Mouse (Mus musculus) Muller cell, postnatal 12 days (primary cell): ENCODE results near the gene AI464131.

Experiments
- DNase-seq: peaks from one replicate; pipeline ENCODE4 v3.0.0-alpha.2; 2015; ENCODE audit errors: inconsistent ontology term

AI464131 gene

GRCm38 (mm10) chr4:41505131-41505551 is 2.3 kb upstream of the AI464131 start:
- no peak for DNase-seq

DNA sequence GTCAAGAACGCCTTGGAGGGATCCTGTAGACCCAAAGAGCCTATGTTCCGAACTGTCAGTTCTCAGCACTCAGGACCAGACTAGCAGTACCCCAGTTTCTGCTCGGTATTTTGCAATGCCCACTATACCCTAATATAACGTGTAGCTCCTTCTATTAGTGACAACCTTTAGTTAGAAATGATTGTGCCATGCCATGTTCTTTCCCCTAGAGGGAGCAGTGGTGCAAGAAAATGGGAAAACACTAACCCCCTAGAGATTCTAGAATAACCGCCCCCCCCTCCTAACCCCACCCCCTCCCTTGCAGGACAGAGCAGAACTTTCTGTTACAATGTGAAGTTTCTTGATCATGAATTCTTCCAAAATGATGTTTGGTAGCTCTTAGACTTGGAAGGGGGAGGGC is 1.4 kb upstream of the AI464131 start:
- no peak for DNase-seq

DNA sequence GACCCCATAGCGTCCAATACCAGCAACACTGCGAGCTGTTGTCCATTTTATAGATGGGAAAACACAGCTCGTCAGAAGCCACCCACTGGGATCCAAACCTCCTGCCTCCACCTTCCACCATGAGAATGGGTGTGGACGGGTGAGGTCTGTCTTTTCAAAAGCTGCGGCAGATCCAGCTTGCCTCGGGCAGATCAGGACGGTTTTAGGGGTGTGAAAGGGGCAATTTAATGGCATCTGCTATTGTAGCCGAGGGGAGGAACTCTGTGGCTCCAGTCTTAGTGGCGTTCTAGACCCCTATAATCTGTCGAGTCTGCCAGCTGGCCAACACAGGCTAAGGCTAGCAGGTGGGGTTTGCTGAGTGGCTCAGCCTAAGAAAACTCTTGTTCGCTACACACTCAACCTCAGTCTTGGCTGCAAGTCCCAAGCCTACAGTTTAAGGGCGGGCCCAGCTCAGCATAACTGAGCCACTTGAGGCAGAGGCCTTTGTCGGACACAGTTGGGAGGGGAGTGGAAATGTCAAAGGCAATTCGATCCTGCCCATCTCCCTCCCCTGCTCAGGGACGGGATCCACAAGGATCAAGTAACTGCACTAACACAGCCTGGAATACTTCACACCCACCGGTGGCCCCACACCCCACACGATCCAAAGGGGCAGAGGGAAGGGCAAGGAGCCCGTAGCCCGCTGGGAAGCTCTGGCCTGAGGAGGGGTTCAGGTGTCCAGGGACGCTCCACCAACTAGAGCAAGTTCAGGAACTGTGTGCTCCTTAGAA is 520 bp downstream of the AI464131 start:
- no peak for DNase-seq

DNA sequence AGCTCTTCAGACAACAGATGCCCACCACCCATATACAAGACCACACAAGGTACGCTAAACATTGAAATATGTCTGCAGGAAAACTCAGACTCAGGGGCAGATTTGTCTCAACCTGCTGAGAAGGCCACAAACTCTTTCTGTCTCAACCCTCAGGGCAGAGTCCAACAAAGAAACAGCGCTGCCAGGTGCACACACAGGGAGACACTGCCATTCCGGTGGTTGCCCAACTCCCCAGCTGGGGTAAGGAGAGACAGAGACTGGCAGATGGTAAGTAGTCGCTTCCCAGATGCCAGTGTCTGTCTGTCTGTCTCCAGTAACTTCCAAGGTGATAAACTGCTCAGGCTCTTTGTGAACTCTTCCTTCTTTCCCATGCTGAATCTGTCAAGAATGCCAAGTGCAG is 2.1 kb downstream of the AI464131 start:
- DNase-seq: no peak

- DNase-seq: no peak
Observed at GRCm38 (mm10) chr4:41499619-41500018, 3.3 kb downstream of the AI464131 start.

DNA sequence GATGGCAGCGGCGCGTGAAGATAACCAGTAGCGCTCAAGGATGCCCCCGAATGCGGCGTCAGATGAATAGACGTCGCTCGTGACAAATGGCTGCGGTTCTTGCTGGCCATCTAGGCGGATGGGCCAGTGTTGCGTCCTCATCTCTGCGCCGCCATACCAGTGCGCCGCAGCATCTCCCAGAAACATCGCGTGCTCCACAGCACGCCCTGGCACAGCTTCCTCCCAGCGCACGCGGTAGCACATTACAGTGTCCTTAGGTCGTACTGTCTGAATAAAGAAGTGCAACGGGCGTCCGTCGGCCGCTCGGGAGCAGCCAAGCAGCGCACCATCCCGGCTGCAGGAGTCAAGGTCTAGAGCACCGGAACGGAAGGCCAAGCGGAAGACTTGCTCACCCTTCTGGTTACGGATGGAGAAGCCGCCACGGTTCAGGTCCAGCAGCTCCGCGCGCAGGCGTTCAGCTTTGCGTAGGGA is 3.9 kb downstream of the AI464131 start:
- DNase-seq: no peak

GRCm38 (mm10) chr4:41497995-41498845 is 4.7 kb downstream of the AI464131 start:
- no peak for DNase-seq

DNA sequence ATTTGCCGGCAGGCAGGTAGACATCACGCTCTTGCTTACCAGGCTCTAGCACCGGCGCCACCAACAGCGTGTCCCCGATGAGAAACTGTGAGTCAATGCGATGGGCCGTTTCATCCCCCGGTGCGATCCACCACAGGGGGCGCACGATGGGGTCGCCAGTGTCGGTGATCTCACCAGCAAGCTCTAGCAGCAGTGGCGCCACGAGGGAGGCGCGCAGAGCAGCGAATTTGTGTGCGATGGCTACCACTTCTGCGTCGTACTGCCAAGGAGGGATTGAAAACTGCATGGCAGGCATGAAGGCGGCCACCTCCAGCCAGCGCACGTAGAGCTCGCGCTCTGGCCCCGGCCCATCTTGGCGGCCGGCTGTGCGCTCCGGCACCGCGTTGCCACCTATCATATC is 5.3 kb downstream of the AI464131 start:
- peak; percentile 17 for DNase-seq

DNA sequence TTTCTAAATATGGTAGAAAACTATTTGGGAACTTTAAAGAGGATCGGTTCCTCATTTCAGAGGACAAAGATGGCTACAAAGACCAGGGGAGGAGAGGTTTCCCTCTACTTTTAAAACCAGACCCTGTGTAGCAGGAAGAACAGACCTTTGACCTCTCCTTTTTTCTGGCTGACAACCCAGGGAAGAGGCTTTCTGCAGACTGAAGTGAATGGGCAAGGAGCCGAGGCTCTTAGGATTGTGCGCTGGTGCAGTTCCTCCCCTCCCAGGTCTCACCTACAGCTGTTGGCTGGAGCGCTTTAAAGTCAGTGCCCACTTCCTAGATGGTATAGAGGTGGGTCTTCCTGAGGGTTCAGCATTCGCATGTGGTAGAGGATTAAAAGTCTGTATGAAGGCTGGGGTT is 5.8 kb downstream of the AI464131 start:
- no peak for DNase-seq

GRCm38 (mm10) chr4:41495850-41496249 is 7.0 kb downstream of the AI464131 start:
- peak; percentile 23 for DNase-seq

DNA sequence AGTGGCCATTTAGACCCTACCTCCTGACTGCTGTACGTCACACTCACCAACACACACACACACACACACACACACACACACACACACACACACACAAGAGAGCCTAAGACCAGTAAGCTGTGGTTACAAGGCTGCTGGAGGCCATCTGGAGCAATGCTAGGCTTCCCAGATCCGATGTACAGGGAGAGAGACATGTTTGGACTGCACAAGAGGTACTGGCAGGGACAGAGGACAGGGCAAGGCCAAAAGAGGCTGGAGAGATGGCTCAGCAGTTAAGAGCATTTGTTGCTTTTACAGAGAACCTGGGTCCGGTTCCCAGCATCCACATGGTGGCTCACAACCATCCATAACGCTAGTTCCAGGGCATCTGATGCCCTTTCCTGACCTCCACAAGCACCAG is 7.8 kb downstream of the AI464131 start:
- no peak for DNase-seq

GRCm38 (mm10) chr4:41494378-41494777 is 8.5 kb downstream of the AI464131 start:
- DNase-seq: no peak

GRCm38 (mm10) chr4:41493464-41494116 is 9.3 kb downstream of the AI464131 start:
- DNase-seq: no peak

GRCm38 (mm10) chr4:41492951-41493350 is 9.9 kb downstream of the AI464131 start:
- DNase-seq: no peak

- peak; percentile 29 for DNase-seq
Observed at GRCm38 (mm10) chr4:41481601-41482017, 21.3 kb downstream of the AI464131 start.

DNA sequence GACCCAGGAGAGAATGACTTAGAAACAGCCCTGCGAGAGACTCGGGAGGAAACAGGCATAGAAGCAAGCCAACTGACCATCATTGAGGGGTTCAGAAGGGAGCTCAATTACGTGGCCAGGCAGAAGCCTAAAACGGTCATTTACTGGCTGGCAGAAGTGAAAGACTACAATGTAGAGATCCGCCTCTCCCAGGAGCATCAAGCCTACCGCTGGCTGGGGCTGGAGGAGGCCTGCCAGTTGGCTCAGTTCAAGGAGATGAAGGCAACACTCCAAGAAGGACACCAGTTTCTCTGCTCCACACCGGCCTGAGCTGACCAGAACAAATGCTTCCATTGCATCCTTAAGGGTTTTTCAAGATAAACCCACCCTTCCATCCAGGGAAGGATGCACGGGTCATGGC is 22.6 kb downstream of the AI464131 start:
- DNase-seq: no peak

GRCm38 (mm10) chr4:41479456-41479804 is 23.4 kb downstream of the AI464131 start:
- DNase-seq: no peak

- no peak for DNase-seq
Observed at GRCm38 (mm10) chr4:41478751-41479455, 24.0 kb downstream of the AI464131 start.

DNA sequence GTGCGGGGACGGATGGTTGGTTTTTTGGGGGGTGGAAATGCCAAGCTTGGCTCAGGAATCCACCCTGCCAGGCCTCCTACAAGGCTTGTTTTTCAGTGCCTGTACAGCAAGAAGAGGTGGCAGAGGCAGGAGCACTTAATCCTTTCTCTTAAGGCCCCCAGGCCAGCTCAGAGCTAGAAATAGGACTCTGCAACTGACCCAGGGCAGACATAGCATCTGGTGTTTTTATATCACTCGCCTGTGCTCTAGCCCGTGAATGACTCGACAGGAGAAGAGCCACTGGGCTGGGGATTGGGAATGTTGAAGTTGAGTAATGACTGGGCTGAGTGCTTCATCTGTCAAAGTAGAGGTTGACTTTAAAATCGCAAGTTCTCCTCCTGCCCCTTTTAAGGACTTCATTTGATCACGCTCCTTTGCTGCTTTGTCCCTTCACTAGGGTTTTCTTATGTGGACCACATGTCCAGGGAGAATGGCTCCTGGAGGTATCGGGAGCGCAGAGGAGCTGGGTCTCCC is 25.2 kb downstream of the AI464131 start:
- DNase-seq: no peak

DNA sequence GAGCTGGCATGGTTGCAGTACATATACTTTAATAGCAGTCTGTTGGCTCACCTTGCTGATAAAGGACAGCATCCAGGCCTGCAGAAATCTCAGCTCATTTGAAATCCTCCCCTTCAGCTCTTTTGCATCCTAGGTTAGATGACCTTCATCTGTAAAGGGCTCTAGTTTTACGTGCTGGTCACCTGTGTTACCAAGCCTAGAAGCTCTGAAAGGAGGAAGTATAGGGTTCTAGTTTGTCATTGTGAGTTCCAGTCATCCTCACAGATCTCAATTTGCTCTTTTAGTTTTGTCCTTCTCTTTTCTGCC is 31.5 kb downstream of the AI464131 start:
- DNase-seq: no peak

- DNase-seq: no peak
Observed at GRCm38 (mm10) chr4:41470684-41471383, 32.0 kb downstream of the AI464131 start.
